Mouse (Mus musculus) induced T-regulatory cell, adult 2 months (primary cell): ENCODE results near the gene Ctdsp2.
A peak's percentile ranks its signal among the peaks of the same experiment; 100 is the strongest.

Experiments used
- DNase-seq: peaks from one replicate; pipeline ENCODE4 v3.0.0-alpha.2; 2012; ENCODE audit warnings: low read depth

The Ctdsp2 gene

DNA sequence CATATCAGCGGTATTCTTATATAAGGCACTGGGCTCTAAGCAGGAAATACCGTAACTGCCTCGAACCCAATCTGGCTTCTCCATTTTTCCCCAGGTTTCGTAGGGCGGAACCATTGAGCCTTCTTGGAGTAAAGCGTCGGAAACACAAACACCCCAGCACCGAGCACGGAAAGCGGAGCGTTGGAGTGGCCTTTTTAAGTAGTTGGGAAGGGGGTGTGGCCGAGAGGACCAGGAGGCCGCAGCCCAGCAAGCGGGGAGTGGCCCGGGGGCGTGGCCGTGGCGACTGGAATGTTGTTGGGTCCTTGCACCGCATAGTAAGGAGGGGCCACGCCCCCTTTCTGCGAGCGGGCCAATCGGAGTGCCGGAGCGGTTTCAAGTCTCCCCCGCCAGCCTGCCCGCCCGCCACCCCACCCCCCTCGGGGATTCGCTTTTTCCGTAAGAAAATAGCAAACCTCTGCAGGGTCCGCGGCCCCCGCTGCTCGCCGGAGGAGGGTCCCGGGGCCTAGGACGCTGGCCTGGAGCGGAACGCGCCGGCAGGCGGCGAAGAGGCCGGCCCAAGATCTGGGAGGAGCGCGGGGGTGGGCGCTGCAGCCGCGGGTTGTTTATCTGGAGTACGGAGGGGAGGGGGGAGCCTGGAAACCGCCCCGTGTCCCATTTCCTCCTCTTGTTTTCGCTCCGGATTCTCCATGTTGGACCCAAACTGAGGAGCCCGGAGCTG, at the start of gene Ctdsp2:
TSS of gene Ctdsp2 (plus strand) at position 441 of the 718 bp plus-strand sequence.
- DNase-seq = peak; percentile 95

DNA sequence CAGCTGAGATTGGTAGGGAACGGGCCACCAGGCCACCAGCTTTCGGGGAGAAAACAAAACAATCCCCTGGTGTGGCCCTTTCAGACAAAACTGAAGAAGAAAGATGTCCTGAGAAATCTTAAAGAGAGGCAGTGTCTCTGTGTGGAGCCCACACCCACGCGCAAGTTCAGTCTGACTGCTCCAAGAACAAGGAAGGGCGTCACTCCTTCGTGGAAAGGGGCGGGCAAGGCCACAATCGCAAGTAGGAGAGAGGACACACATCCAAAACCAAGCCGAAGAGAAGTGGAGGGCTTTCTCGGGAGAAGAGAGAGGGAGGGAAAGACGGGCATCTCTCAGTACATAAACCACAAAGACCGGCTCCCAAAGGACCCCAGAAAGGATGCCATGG, 49.7 kb upstream of the Ctdsp2 start:
- no peak for DNase-seq

DNA sequence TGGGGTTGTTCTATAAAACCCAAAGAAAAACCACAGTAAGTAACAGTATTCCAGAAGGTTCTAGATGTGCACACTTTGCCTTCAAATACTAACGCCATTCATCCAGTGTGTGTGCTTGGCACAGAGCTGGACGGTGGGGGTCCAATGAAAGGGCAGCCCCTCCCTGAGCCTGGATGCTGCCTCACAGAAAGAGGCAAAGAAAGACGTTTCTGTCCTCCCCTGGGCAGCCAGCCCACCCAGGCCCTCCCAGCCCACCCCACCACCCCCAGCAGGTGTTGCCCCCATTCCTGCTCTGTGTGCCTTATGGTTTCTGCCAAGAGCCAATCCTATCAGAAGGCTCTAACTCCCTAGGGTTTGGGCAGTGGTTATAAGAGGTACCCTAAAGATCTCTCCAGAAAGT, 49.0 kb upstream of the Ctdsp2 start:
- DNase-seq = no peak

DNA sequence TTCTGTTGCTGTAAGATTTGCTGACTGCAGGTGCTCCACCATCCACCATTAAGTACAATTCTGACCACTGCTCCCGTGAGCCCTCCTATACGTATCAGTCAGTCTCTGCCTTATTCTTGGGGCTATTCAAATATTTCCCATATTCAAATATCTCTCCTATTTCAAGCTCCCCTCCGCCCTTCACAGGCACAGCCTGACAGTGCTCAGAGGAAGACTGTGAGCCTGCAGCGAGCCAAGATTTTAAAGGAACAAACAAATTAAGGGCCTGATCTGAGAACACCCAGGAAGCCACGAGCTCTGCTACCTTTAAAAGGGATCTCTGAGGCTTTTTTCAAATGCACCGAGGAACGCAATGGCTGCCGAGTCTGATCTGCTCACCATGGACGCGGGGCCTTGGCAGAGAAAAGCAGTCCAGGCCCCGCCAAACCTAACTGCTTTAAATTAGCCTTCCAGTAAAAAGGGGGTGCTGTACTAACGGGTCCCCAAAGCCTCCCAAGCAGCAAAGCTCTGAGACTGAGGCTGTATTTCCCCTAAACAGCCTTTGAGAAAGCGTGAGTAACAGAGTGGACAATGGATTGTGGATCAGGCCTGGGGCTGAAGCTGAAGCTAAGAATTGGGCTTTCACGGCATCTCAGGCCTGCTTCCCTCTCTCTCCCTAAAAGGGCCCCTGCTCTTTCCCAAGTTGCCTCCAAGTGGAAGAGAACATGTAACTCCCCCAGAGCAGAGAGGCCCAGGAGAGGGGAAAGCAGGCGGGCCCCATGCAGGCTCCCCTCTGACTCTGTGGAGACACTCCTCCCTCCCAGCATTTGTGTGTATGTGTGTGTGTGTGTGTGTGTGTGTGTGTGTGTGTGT, 48.0 kb upstream of the Ctdsp2 start:
- DNase-seq = no peak

DNA sequence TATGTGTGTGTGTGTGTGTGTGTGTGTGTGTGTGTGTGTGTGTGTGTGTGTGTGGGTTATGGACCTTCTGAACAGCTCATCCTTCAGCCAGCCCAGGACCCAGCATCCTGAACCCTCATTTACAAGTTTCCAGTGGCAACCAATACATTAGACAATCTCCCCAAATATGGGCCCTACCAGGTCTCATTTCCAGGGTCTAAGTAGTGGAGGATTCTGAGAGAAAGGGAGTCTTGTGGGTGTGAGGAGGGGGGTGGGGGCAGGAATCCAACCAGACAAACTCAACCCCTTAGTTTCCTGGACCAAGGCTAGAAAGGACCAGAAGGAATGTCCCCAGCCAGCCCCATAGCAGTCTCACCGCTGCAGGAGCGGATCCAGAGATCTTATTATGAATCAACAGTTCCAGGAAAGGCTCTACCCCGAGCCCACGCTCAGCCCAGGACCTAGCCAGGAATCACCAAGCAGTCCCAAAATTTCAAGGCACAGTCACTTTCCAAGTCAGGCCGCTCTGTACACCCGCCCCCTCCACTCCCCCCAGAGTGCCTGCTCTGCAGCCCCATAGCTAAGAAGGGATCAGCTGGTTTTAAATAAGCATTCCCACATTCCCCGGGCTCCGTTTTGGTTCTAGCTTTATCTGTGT, 47.3 kb upstream of the Ctdsp2 start:
- no peak for DNase-seq

DNA sequence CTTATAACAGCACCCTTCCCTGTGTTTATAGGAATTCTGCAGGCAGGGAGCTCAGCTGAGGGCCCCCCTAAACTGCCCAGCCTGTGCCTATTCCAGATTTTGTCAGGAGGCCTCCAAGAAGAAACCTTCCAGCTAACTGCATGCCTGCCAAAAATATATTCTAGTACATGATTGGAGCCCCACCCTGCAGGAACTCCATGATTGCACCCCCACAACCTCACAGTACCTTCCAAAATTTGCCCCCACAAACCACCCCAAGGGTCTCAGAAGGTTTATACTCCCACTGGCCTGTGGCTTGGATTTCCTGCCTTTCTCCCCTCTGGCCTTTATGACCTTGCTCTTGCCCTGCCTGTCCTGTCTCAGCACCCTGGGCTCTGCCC, 46.8 kb upstream of the Ctdsp2 start:
- DNase-seq = no peak

DNA sequence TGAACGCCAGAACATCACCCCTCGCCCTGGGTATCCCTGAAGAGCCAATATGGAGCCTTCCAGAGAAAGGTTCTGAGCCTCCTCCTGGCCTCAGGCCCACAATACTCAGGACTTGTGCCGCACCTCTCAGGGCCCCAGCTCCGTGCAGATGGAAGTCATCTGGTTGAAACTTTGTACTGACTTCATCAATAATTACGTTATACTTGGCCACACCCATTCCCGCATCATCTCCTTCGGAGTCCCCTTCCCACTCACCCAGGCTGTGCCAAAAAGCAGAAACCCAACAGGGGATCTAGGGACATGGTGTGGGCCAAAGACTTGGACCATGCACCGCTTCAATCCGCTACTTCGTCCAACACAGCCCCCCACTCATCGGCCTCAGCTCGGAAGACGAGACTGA, 44.0 kb upstream of the Ctdsp2 start:
- DNase-seq = no peak

DNA sequence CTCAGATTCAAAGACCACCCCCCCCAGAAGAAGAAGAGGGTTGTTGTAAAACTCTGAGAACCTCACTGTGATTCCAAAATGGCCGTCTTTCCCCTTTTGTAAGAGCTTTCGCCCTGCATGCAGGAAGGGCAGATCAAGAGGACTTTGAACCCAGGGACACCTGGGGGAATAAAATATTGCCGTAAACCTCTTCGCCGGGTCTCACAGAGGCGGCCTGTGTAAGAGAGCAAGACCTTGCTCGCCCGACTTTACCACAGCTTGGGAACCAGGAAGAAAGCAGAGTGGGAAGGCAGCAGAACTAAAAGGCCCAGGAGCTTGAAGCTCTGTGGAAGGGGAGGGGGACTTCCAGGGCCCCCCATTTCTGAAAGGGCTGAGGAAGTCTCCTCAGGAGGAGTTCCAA, 43.4 kb upstream of the Ctdsp2 start:
- no peak for DNase-seq

DNA sequence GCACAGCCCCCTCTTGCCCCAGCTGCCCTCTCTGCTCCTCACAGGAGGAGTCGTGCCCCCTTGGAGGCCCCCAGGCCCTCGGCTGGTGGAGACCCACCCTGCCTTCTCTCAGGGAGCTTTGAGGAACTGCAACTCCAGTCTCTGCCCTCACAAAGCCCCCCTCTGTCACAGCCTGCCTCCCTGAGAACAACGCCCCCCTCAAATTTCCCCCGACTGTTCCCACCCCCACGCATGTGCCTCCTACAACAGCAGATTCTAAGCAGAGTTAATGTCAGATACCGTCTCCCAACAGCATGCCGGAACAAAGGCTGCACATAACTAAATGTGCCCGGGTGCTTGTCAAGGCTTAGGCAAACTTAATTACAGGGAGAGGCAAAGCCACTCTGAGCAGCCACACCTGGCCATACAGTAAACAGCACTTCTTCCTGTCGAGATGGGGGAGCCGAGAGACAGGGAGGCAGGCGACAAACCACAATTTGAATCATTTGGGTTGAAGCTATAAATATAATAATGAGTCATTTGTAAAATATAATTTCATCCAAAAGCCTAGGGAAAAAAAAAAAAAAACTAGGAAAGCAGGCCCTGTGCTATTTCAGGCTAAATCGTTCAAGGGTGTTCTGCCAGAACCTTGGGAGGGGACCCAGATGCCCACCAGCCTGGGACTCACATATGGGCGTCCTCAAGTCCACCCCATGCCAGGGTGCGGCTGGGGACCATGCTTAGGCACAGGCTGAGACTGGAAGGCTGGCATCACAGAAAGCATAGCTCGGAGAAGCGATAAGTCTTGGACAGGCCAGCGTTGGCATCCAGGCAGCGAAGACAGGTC, 42.7 kb upstream of the Ctdsp2 start:
- no peak for DNase-seq

DNA sequence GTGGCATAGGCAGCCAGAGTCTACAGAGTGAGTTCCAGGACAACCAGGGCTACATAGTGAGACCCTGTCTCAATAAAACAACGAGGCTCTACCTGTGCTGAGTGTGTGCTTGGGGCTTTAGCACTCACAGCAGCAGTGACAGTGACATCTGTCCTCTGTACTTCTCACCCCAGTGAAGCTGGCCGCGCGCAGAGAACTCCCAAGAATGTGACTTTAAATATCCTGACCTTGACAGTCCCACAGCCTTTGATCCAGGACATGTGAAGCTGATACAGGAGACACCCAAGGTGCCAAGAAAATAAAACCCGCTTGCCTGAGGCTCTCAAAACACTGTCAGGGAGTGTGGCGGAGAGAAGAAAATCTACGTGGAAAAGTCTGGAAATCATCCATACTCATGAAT, 37.6 kb upstream of the Ctdsp2 start:
- no peak for DNase-seq

DNA sequence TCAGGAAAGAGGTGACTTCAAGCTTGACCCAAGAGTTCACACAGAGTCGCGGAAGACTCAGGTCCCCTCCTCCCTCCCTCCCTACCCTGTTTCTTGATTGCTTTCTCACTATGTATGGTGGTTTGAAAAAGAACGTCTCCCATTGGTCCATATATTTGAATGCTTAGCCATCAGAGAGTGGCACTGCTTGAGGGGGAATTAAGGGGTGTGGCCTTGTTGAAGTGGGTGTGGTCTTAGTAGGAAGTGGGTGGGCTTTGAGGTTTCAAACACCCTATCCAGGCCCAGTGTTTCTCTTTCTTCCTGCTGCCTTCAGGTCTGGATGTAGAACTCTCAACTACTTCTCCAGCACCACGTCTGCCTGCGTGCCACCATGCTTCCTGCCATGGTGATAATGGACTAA, 33.0 kb upstream of the Ctdsp2 start:
- no peak for DNase-seq

DNA sequence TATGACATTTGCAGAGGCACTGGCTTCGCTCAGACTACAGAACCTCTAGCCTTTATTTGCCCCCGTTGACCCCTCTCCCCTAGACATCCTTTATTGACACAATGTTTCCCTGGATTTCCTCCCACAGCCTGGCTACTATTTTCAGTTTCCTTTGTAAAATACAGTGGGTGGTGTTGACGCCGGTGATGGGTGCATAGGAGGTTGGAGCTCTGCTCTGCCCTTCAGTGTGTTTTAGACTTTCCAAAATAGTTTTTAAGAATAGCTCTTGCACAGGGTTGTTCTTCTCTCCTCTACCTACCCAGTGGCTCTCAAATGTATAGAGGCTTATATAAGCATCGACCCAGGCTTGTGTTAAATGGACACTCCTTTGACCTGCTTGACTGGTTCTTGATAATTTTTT, 28.7 kb upstream of the Ctdsp2 start:
- no peak for DNase-seq

DNA sequence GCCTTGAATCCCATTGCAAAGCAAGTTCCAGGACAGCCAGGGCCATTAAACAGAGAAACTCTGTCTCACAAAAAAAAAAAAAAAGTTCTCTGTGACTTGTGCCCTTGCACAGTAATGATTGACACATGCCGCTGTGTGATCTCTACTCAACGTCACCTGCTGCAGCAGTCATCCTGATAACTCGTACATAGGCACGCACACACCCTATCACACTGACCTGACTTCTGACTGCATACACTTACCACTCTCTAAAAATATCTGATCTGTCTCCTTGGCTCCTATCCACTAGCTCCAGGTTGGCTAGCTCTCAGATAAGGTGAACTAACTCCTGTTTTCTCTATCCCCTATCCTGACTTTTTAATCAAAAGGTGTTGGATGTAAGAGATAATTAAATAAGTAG, 27.9 kb upstream of the Ctdsp2 start:
- no peak for DNase-seq

DNA sequence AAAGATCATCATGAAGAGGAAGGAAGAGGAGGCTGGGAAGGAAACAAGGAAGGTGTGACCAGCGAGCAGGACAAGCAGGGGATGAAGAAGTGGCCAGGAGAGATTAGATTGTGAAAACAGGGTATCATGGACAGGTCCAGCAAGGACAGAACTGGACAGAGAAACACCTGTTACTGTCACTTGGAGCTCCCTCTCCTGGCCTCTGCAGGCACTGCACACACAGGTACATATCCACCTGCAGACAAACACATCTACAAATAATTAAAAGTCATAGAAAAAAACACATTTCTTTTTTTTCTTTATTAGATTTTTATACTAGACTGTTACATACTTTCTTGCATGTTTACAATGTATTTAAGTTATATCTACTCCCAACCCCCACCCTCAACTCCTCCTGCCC, 26.1 kb upstream of the Ctdsp2 start:
- no peak for DNase-seq

DNA sequence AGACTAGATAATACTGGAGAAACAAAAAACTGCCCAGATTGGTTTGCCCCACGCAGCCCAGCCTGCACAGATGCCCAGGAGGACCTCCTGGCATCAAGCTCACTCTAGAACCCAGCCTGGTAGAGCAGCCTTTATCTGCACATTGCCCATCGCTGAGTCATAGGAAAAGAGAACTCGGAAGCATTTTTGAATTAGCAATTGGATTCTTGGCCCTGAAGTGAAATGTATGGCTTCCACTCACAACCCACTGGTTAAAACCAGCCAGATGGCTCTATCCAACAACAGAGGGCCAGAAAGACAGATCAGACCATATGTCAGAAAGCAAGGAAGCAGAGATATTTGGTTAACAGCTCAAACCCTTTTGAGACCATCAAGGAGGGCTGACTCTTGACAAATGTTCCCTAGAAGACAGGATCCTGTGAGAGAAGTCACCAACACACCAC, 25.5 kb upstream of the Ctdsp2 start:
- no peak for DNase-seq

DNA sequence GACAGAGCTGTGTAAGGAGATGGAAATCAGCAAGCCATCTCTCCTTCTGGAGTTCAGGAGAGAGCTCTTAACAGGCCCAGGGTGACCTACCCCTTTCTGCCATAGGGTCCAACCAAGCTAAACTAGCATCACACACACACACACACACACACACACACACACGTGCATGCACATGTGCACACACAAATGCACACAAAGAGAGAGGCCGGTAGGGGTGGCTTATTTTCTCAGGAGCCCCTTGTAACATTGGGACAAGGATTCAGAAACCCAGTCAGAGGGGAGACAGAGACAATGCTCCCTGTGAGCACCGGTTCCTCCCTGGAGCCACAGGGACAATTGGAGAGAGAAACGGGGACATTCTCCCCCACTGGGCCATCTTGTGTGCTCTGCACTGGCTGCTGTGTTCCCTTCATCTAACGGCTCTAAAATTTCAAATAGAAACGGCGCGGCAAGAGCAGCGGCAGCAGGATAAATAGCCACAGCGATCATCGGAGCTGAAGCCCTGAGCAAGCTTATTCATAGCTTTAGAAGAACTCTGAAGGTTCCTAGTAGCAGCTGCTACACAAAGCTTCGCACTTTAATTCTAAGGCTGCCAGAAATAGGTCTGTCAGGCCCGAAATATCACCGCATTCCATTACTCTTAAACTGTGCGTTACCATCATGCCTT, 21.7 kb upstream of the Ctdsp2 start:
- DNase-seq = no peak

DNA sequence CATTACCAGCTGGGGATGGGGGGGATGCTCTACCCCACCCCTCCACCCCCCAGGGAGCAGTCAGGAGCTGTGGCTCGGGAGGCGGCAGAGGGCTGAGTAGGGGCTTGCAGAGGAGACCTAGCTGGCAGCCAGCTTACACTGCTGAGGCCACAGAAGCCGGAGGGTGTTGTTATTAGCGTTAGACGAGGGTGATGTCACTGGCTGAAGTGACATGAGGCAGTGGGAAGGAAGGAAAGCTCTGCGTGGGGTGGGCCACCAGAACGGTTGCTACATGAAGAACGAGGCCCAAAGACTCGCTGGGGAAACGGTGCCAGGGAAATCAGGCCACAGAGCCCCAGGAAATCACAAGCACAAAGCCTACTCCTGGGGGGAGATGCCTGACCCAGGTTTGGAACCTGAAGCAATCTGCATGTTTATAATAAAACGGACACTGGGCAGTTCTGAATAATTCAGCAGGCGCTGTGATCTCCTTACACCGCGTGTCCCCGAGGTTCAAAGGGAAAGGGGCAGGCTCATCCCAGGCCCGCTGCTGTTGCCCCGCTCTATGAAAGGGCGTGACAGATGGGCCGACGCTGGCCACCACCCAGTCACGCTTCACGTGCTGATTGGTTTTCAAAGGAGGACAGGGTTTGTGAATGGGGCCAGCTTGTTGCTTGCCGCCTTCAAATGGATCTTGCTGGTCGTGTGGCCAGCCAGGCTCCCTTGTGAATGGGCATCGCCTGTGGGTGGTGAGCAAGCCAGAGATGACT, 21.0 kb upstream of the Ctdsp2 start:
- DNase-seq = no peak

DNA sequence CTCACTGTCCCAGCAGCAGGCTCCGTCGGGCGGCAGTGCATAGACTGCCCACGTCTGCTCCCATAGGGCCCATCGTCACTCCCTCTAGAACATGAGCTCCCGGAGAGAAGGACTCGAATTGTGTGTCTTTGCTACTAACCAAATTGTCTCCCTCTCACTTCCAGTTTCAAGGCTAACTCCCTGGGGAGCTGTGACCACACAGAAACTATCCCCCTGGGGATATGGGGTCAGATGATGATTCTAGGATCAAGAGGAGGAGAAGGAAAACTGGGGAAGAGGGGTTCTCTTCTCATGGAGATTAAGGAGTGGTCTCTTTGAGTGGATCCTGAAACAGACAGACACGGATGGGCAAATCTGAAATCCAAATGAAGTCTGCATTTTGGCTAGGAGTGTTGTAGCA, 18.0 kb upstream of the Ctdsp2 start:
- no peak for DNase-seq

DNA sequence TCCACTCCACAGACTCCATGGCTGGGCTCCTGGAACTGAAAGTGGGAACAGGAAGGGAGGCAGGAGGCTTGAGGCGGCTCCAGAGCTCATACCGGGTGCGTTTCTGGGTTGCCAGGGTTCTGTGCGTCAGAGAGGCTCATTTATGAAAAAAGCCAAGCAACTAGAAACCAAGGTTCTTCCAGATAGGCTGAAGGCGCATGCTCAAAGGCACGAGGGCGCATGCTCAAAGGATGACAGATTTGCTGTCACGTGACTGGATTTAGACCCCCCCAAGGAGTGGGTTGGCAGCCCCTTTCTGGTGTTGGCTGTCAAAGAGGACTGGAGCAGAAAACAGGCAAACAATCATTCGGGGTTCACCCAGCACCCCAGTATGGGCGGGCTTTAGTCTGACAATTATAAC, 16.8 kb upstream of the Ctdsp2 start:
- DNase-seq = no peak

DNA sequence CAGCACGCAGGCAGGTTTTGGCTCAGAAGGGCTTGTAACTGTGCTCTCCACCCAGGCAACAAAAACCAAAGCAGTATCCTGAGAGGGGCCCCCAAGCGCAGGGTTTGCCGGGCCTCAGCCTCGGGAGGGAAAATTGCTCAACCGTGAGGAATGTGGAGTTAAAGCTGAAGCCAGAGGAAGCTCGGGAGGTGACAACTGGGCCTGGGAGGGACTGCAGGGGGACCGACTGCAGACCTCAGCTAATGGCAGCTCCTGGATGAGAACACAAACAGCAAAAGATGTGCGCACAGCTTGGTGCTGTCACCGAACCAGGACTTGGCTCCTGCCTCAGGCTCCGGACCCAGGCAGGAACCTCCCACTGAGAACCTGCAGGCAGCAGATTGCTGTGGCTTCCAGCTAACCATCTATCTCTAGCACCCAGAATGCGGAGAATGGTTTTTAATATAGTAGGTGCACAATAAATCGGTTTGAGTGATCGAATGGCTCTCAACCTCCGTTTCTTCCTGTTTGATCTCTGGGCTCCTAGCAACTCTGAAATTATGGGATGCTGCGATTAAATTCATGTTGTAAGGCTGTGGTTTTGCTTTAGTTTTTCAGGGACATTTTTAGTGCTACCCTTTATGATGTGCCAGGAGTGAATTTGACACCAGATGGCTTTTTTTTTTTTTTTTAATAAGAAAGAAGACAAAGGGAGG, 16.1 kb upstream of the Ctdsp2 start:
- no peak for DNase-seq
